In the genomic region with DNA sequence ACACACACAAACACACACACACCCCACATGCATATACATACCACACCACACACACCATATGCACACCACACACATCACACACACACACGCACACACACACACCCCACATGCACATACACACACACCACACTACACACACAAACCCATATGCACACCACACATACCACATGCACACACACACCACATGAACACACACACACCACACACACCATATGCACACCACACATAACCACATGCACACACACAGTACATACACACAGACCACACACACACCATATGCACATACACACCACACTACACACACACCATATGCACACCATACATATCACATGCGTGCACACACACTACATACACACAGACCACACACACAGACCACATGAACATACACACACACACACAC, we compare ENCODE assay signal across 22 mouse cellular contexts. TPM values are rescaled to one million over a fixed set of nuclear protein-coding genes. Genes with fewer than 3 reads are reported as not detected.
A peak's percentile ranks its signal among the peaks of the same experiment; 100 is the strongest.
DNase-seq lines count a peak whose midpoint lies in the region; ATAC-seq and TF ChIP-seq lines count a peak whose summit lies in the region.
"Had no signal": no experiment of that assay in that cellular context is flagged by ENCODE, and none has a peak within 500 bp of the region (broad histone marks: within the 10 kb centered on the region; RNA-seq: fewer than 3 reads in every experiment).

No protein-coding gene starts in this region.

- H3K27ac ChIP-seq in forebrain, embryonic 16.5 days (ENCODE audit: low read length), result no peak overlapping the region
- H3K27ac ChIP-seq in forebrain, embryonic 14.5 days (ENCODE audit: low read depth, low read length), result no peak overlapping the region
- H3K27ac ChIP-seq in hindbrain, embryonic 16.5 days (ENCODE audit: low read depth, low read length), result no peak overlapping the region
- no peak overlapping the region for H3K27ac ChIP-seq in hindbrain, embryonic 10.5 days
- H3K27ac ChIP-seq in midbrain, embryonic 13.5 days, result no peak overlapping the region
- H3K27ac ChIP-seq in midbrain, embryonic 10.5 days (replicated peaks), result no peak overlapping the region
- H3K27ac ChIP-seq in stomach, embryonic 16.5 days (ENCODE audit: low read length), result no peak overlapping the region
- H3K27ac ChIP-seq in stomach, postnatal 0 days (replicated peaks), result no peak overlapping the region
- H3K27ac ChIP-seq: embryonic facial prominence, embryonic 12.5 days; embryonic facial prominence, embryonic 15.5 days; forebrain, embryonic 13.5 days had no signal

- WGBS in forebrain, embryonic 16.5 days, result 95% methylated on average over 2 of the region's 2 CpGs
- WGBS in forebrain, embryonic 14.5 days, result 89% methylated on average over 2 of the region's 2 CpGs
- 97% methylated on average over 2 of the region's 2 CpGs for WGBS in hindbrain, embryonic 16.5 days
- WGBS in hindbrain, embryonic 10.5 days, result 91% methylated on average over 2 of the region's 2 CpGs
- 93% methylated on average over 2 of the region's 2 CpGs for WGBS in midbrain, embryonic 13.5 days
- 84% methylated on average over 2 of the region's 2 CpGs for WGBS in midbrain, embryonic 10.5 days
- 94% methylated on average over 2 of the region's 2 CpGs for WGBS in stomach, embryonic 16.5 days
- 92% methylated on average over 2 of the region's 2 CpGs for WGBS in stomach, postnatal 0 days

- TF ChIP-seq CTCF in stomach, postnatal 0 days (IDR thresholded peaks at IDR 0.05; ENCODE audit: low read depth), result no peak

- no peak overlapping the region for H3K4me2 ChIP-seq in forebrain, embryonic 16.5 days (ENCODE audit: low read length)
- H3K4me2 ChIP-seq in forebrain, embryonic 14.5 days (ENCODE audit: low read length), result no peak overlapping the region
- no peak overlapping the region for H3K4me2 ChIP-seq in hindbrain, embryonic 16.5 days (ENCODE audit: low read length)
- H3K4me2 ChIP-seq in midbrain, embryonic 13.5 days (replicated peaks), result no peak overlapping the region
- no peak overlapping the region for H3K4me2 ChIP-seq in stomach, embryonic 16.5 days (ENCODE audit: low read depth, low read length)
- H3K4me2 ChIP-seq in stomach, postnatal 0 days (replicated peaks; ENCODE audit: low read depth), result no peak overlapping the region
- H3K4me2 ChIP-seq: embryonic facial prominence, embryonic 12.5 days; embryonic facial prominence, embryonic 15.5 days; forebrain, embryonic 13.5 days; heart, embryonic 12.5 days had no signal

- H3K9me3 ChIP-seq in forebrain, embryonic 16.5 days (ENCODE audit: control insufficient read depth, low read length), result no peaks in the 10 kb centered on the region
- H3K9me3 ChIP-seq in forebrain, embryonic 14.5 days (replicated peaks; ENCODE audit: control insufficient read depth, low read length), result no peaks in the 10 kb centered on the region
- H3K9me3 ChIP-seq in hindbrain, embryonic 16.5 days (ENCODE audit: control insufficient read depth, low read length), result no peaks in the 10 kb centered on the region
- no peaks in the 10 kb centered on the region for H3K9me3 ChIP-seq in hindbrain, embryonic 10.5 days
- no peaks in the 10 kb centered on the region for H3K9me3 ChIP-seq in midbrain, embryonic 13.5 days
- no peaks in the 10 kb centered on the region for H3K9me3 ChIP-seq in midbrain, embryonic 10.5 days (replicated peaks)
- no peaks in the 10 kb centered on the region for H3K9me3 ChIP-seq in stomach, embryonic 16.5 days (replicated peaks; ENCODE audit: control insufficient read depth, low read length)
- no peaks in the 10 kb centered on the region for H3K9me3 ChIP-seq in stomach, postnatal 0 days (ENCODE audit: control insufficient read depth, low read length)
- H3K9me3 ChIP-seq: embryonic facial prominence, embryonic 12.5 days; embryonic facial prominence, embryonic 15.5 days; forebrain, embryonic 13.5 days; G1E; heart, embryonic 12.5 days had no signal

- peak; percentile 40 for ATAC-seq in forebrain, embryonic 16.5 days
- no peak for ATAC-seq in forebrain, embryonic 14.5 days
- ATAC-seq in hindbrain, embryonic 16.5 days, result peak; percentile 38
- ATAC-seq in midbrain, embryonic 13.5 days, result peak; percentile 29; the same call in 1 of the 2 replicates
- peak; percentile 29; the same call in 1 of the 2 replicates for ATAC-seq in stomach, embryonic 16.5 days (ENCODE audit: insufficient read depth, low FRiP score)
- no peak for ATAC-seq in stomach, postnatal 0 days (ENCODE audit: low FRiP score, low TSS enrichment)
- ATAC-seq: forebrain, embryonic 13.5 days; intestine, postnatal 0 days had no signal

- H3K4me1 ChIP-seq in forebrain, embryonic 16.5 days (replicated peaks; ENCODE audit: control insufficient read depth, insufficient read depth, low read length), result no peaks in the 10 kb centered on the region
- H3K4me1 ChIP-seq in forebrain, embryonic 14.5 days (ENCODE audit: control insufficient read depth, insufficient read depth, low read length), result no peaks in the 10 kb centered on the region
- H3K4me1 ChIP-seq in hindbrain, embryonic 16.5 days (ENCODE audit: control insufficient read depth, insufficient read depth, low read depth, low read length), result peaks cover 3% of the 10 kb centered on the region; the same call in 1 of the 2 replicates
- H3K4me1 ChIP-seq in hindbrain, embryonic 10.5 days (replicated peaks), result no peaks in the 10 kb centered on the region; the same call in 1 of the 2 replicates
- H3K4me1 ChIP-seq in midbrain, embryonic 13.5 days (replicated peaks), result no peaks in the 10 kb centered on the region
- 0 out of 2 replicates have a peak, but pooled peaks cover 3% of the 10 kb centered on the region for H3K4me1 ChIP-seq in midbrain, embryonic 10.5 days
- no peaks in the 10 kb centered on the region for H3K4me1 ChIP-seq in stomach, embryonic 16.5 days (ENCODE audit: control insufficient read depth, insufficient read depth, low read length)
- no peaks in the 10 kb centered on the region for H3K4me1 ChIP-seq in stomach, postnatal 0 days (replicated peaks; ENCODE audit: control insufficient read depth, insufficient read depth)
- H3K4me1 ChIP-seq: embryonic facial prominence, embryonic 12.5 days; embryonic facial prominence, embryonic 15.5 days; forebrain, embryonic 13.5 days; heart, embryonic 12.5 days had no signal

- no peaks in the 10 kb centered on the region for H3K36me3 ChIP-seq in forebrain, embryonic 16.5 days (ENCODE audit: control insufficient read depth, insufficient read depth)
- no peaks in the 10 kb centered on the region for H3K36me3 ChIP-seq in forebrain, embryonic 14.5 days (ENCODE audit: control insufficient read depth, insufficient read depth, low read length)
- no peaks in the 10 kb centered on the region for H3K36me3 ChIP-seq in hindbrain, embryonic 16.5 days (ENCODE audit: control insufficient read depth, insufficient read depth, low read length)
- H3K36me3 ChIP-seq in hindbrain, embryonic 10.5 days, result no peaks in the 10 kb centered on the region
- H3K36me3 ChIP-seq in midbrain, embryonic 13.5 days, result no peaks in the 10 kb centered on the region
- no peaks in the 10 kb centered on the region for H3K36me3 ChIP-seq in midbrain, embryonic 10.5 days
- no peaks in the 10 kb centered on the region for H3K36me3 ChIP-seq in stomach, embryonic 16.5 days (ENCODE audit: control insufficient read depth, insufficient read depth, low read length)
- H3K36me3 ChIP-seq in stomach, postnatal 0 days (ENCODE audit: control insufficient read depth, insufficient read depth, low read length), result no peaks in the 10 kb centered on the region
- H3K36me3 ChIP-seq: embryonic facial prominence, embryonic 12.5 days; embryonic facial prominence, embryonic 15.5 days; G1E; heart, embryonic 12.5 days had no signal

- no peak for DNase-seq in forebrain, embryonic 14.5 days (ENCODE audit: low spot score)
- DNase-seq in hindbrain, embryonic 10.5 days (ENCODE audit: low spot score), result no peak
- no peak for DNase-seq in midbrain, embryonic 10.5 days (ENCODE audit: low spot score)
- DNase-seq in stomach, postnatal 0 days (ENCODE audit: low spot score), result no peak
- DNase-seq: adrenal gland, adult 2 months; adrenal gland, postnatal 14 days; B cell, adult 2 months; cerebellum, adult 11 months; cerebellum, adult 2 months; cerebellum, adult 9-11 months; cerebellum, postnatal 25 days; heart, postnatal 14 days had no signal

- no peaks in the 10 kb centered on the region for H3K27me3 ChIP-seq in forebrain, embryonic 16.5 days (replicated peaks; ENCODE audit: control insufficient read depth, insufficient read depth, low read length)
- no peaks in the 10 kb centered on the region for H3K27me3 ChIP-seq in forebrain, embryonic 14.5 days (replicated peaks; ENCODE audit: control insufficient read depth, insufficient read depth, low read length)
- no peaks in the 10 kb centered on the region for H3K27me3 ChIP-seq in hindbrain, embryonic 16.5 days (replicated peaks; ENCODE audit: control insufficient read depth, insufficient read depth, low read length)
- no peaks in the 10 kb centered on the region for H3K27me3 ChIP-seq in hindbrain, embryonic 10.5 days (ENCODE audit: insufficient read depth, poor library complexity, severe bottlenecking)
- no peaks in the 10 kb centered on the region for H3K27me3 ChIP-seq in midbrain, embryonic 13.5 days
- no peaks in the 10 kb centered on the region for H3K27me3 ChIP-seq in midbrain, embryonic 10.5 days (ENCODE audit: low read depth, poor library complexity, severe bottlenecking)
- H3K27me3 ChIP-seq in stomach, embryonic 16.5 days (ENCODE audit: control insufficient read depth, insufficient read depth, low read length), result no peaks in the 10 kb centered on the region
- no peaks in the 10 kb centered on the region for H3K27me3 ChIP-seq in stomach, postnatal 0 days (ENCODE audit: control insufficient read depth, insufficient read depth, low read length)
- H3K27me3 ChIP-seq: embryonic facial prominence, embryonic 12.5 days; embryonic facial prominence, embryonic 15.5 days; forebrain, embryonic 13.5 days had no signal

- TF ChIP-seq EP300 in stomach, postnatal 0 days (optimal IDR thresholded peaks at IDR 0.05), result no peak

- no peak overlapping the region for H3K9ac ChIP-seq in forebrain, embryonic 16.5 days (replicated peaks; ENCODE audit: low read depth, low read length)
- no peak overlapping the region for H3K9ac ChIP-seq in forebrain, embryonic 14.5 days (ENCODE audit: low read length)
- no peak overlapping the region for H3K9ac ChIP-seq in hindbrain, embryonic 16.5 days (ENCODE audit: low read depth, low read length)
- no peak overlapping the region for H3K9ac ChIP-seq in midbrain, embryonic 13.5 days (replicated peaks)
- no peak overlapping the region for H3K9ac ChIP-seq in stomach, embryonic 16.5 days (ENCODE audit: low read length)
- H3K9ac ChIP-seq in stomach, postnatal 0 days (ENCODE audit: low read length), result no peak overlapping the region
- H3K9ac ChIP-seq: embryonic facial prominence, embryonic 12.5 days; embryonic facial prominence, embryonic 15.5 days; forebrain, embryonic 13.5 days; heart, embryonic 12.5 days had no signal

- H3K4me3 ChIP-seq in forebrain, embryonic 16.5 days (replicated peaks; ENCODE audit: low read length), result no peak overlapping the region
- no peak overlapping the region for H3K4me3 ChIP-seq in forebrain, embryonic 14.5 days (ENCODE audit: low read depth, low read length)
- no peak overlapping the region for H3K4me3 ChIP-seq in hindbrain, embryonic 16.5 days (ENCODE audit: low read length)
- no peak overlapping the region for H3K4me3 ChIP-seq in hindbrain, embryonic 10.5 days
- no peak overlapping the region for H3K4me3 ChIP-seq in midbrain, embryonic 13.5 days (replicated peaks)
- no peak overlapping the region for H3K4me3 ChIP-seq in midbrain, embryonic 10.5 days
- no peak overlapping the region for H3K4me3 ChIP-seq in stomach, embryonic 16.5 days (replicated peaks; ENCODE audit: low read length)
- no peak overlapping the region for H3K4me3 ChIP-seq in stomach, postnatal 0 days (ENCODE audit: low read depth, low read length)
- H3K4me3 ChIP-seq: embryonic facial prominence, embryonic 12.5 days; embryonic facial prominence, embryonic 15.5 days; forebrain, embryonic 13.5 days; heart, embryonic 12.5 days had no signal

RNA-seq across cellular contexts. Expression of a gene that starts 32.4 kb away (rescaled TPM):
- 66.5 and 69.2 TPM in 2 replicates for polyA plus RNA-seq in forebrain, embryonic 16.5 days (2015; fragmentation: Nextera tagmentation; extraction: Ambion mirVana)
- polyA plus RNA-seq in forebrain, embryonic 14.5 days (2014; fragmentation: Nextera tagmentation; extraction: Ambion mirVana), result 64.5 and 68.8 TPM in 2 replicates
- 43.4 and 45.9 TPM in 2 replicates for polyA plus RNA-seq in hindbrain, embryonic 16.5 days (2015; fragmentation: Nextera tagmentation; extraction: Ambion mirVana)
- 99.4 and 149 TPM in 2 replicates for polyA plus RNA-seq in hindbrain, embryonic 10.5 days (2016; fragmentation: Nextera tagmentation; extraction: Ambion mirVana)
- polyA plus RNA-seq in midbrain, embryonic 13.5 days (2015; fragmentation: Nextera tagmentation; extraction: Ambion mirVana), result 97.0 and 97.3 TPM in 2 replicates
- 79.8 and 108 TPM in 2 replicates for polyA plus RNA-seq in midbrain, embryonic 10.5 days (2016; fragmentation: Nextera tagmentation; extraction: Ambion mirVana)
- 31.2 and 32.7 TPM in 2 replicates for polyA plus RNA-seq in stomach, embryonic 16.5 days (2015; fragmentation: Nextera tagmentation; extraction: Ambion mirVana)
- 29.9 and 33.7 TPM in 2 replicates for polyA plus RNA-seq in stomach, postnatal 0 days (2015; fragmentation: Nextera tagmentation; extraction: Ambion mirVana)

RNA-seq across cellular contexts. Expression of a gene that starts 36.6 kb away (rescaled TPM):
- 0.10 and 0.14 TPM in 2 replicates for polyA plus RNA-seq in forebrain, embryonic 16.5 days (2015; fragmentation: Nextera tagmentation; extraction: Ambion mirVana)
- polyA plus RNA-seq in forebrain, embryonic 14.5 days (2014; fragmentation: Nextera tagmentation; extraction: Ambion mirVana), result 0.21 TPM in 1 of 2 replicates, not detected in the other
- polyA plus RNA-seq in hindbrain, embryonic 16.5 days (2015; fragmentation: Nextera tagmentation; extraction: Ambion mirVana), result 0.36 and 0.46 TPM in 2 replicates
- 0.22 and 0.31 TPM in 2 replicates for polyA plus RNA-seq in hindbrain, embryonic 10.5 days (2016; fragmentation: Nextera tagmentation; extraction: Ambion mirVana)
- polyA plus RNA-seq in midbrain, embryonic 13.5 days (2015; fragmentation: Nextera tagmentation; extraction: Ambion mirVana), result 0.10 and 0.11 TPM in 2 replicates
- 0.06 and 0.32 TPM in 2 replicates for polyA plus RNA-seq in midbrain, embryonic 10.5 days (2016; fragmentation: Nextera tagmentation; extraction: Ambion mirVana)
- 0.46 and 0.81 TPM in 2 replicates for polyA plus RNA-seq in stomach, embryonic 16.5 days (2015; fragmentation: Nextera tagmentation; extraction: Ambion mirVana)
- 0.42 and 0.45 TPM in 2 replicates for polyA plus RNA-seq in stomach, postnatal 0 days (2015; fragmentation: Nextera tagmentation; extraction: Ambion mirVana)
- polyA plus RNA-seq: forebrain, embryonic 13.5 days; G1E had no signal

RNA-seq across cellular contexts. Expression of a gene that starts 48.7 kb away (rescaled TPM):
- polyA plus RNA-seq in forebrain, embryonic 16.5 days (2015; fragmentation: Nextera tagmentation; extraction: Ambion mirVana), result 1.5 and 1.9 TPM in 2 replicates
- 0.72 and 1.1 TPM in 2 replicates for polyA plus RNA-seq in forebrain, embryonic 14.5 days (2014; fragmentation: Nextera tagmentation; extraction: Ambion mirVana)
- 1.8 and 2.3 TPM in 2 replicates for polyA plus RNA-seq in hindbrain, embryonic 16.5 days (2015; fragmentation: Nextera tagmentation; extraction: Ambion mirVana)
- 0.90 and 1.3 TPM in 2 replicates for polyA plus RNA-seq in hindbrain, embryonic 10.5 days (2016; fragmentation: Nextera tagmentation; extraction: Ambion mirVana)
- 0.55 and 0.99 TPM in 2 replicates for polyA plus RNA-seq in midbrain, embryonic 13.5 days (2015; fragmentation: Nextera tagmentation; extraction: Ambion mirVana)
- 0.81 and 0.87 TPM in 2 replicates for polyA plus RNA-seq in midbrain, embryonic 10.5 days (2016; fragmentation: Nextera tagmentation; extraction: Ambion mirVana)
- 13.9 and 21.8 TPM in 2 replicates for polyA plus RNA-seq in stomach, embryonic 16.5 days (2015; fragmentation: Nextera tagmentation; extraction: Ambion mirVana)
- 22.2 and 24.9 TPM in 2 replicates for polyA plus RNA-seq in stomach, postnatal 0 days (2015; fragmentation: Nextera tagmentation; extraction: Ambion mirVana)

Comparison
In these comparisons a context has a peak if more than half of its experiments do, and no peak if none do; other contexts are left out.
1. ATAC-seq: peak in forebrain, embryonic 16.5 days (single experiment), hindbrain, embryonic 16.5 days (single experiment), midbrain, embryonic 13.5 days (single experiment) and stomach, embryonic 16.5 days (single experiment); none in forebrain, embryonic 14.5 days (single experiment) and stomach, postnatal 0 days (single experiment).